Mouse (Mus musculus): ENCODE measurements at regions not wholly inside any gene's neighbourhood (a gene's known extent, or its start where the extent isn't known, plus 50 kb on each side); places are given as distances from the start of the nearest gene placed in this dataset.
"Not testable (repeated sequence)": the region's sequence is repeated elsewhere in the genome, so short reads cannot be mapped to it uniquely, and the experiment has no call there.

GRCm38 (mm10) chr3:31603237-31603636 lies 293.1 kb upstream of the Slc7a14 start:
- DNase-seq (peak; percentile 91), ATAC-seq (peak; percentile 68)
- peak; percentile 94 for TF ChIP-seq CTCF (IDR thresholded peaks at IDR 0.05; ENCODE audit: low read depth)
- Histone ChIP-seq H3K9ac (no peak overlapping the region), H3K4me1 (ENCODE audit: insufficient read depth) (no peaks in the 10 kb centered on the region), H3K27me3 (ENCODE audit: insufficient read depth, low read length) (no peaks in the 10 kb centered on the region), H3K4me3 (ENCODE audit: low read depth, low read length) (no peak overlapping the region), H3K27ac (ENCODE audit: low read depth, low read length) (no peak overlapping the region), H3K4me2 (ENCODE audit: low read depth) (no peak overlapping the region), H3K9me3 (ENCODE audit: low read length) (no peaks in the 10 kb centered on the region), H3K36me3 (ENCODE audit: insufficient read depth) (no peaks in the 10 kb centered on the region)
- WGBS = 24% methylated on average over 7 of the region's 7 CpGs

GRCm38 (mm10) chr3:31596581-31596980 lies 286.4 kb upstream of the Slc7a14 start:
- H3K4me1 ChIP-seq (ENCODE audit: insufficient read depth); H3K27me3 ChIP-seq (ENCODE audit: insufficient read depth, low read length); H3K4me2 ChIP-seq (ENCODE audit: low read depth); H3K9me3 ChIP-seq (ENCODE audit: low read length); ATAC-seq; H3K27ac ChIP-seq (ENCODE audit: low read depth, low read length); H3K9ac ChIP-seq; H3K4me3 ChIP-seq (ENCODE audit: low read depth, low read length); DNase-seq; H3K36me3 ChIP-seq (ENCODE audit: insufficient read depth): not testable (repeated sequence)
- 64% methylated on average over 4 of the region's 4 CpGs for WGBS

DNA sequence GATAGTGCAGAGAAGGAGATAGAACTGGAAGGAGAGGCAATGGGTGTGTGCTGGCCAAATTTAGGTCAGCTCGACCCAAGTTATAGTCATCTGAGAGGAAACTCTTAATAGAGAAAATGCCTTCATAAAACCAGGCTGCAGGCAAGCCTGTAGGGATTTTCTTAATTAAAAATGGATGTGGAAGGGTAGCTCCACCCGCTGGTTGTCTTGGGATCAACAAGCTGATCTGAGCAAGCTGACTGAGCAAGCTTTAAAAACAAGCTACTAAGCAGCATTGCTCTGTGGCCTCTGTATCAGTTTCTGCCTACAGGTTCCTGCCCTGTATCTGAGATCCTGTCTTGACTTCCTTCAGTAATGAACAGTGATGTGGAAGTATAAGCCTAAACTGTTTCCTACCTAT lies 275.8 kb upstream of the Slc7a14 start:
- Histone ChIP-seq H3K9ac (no peak overlapping the region), H3K9me3 (ENCODE audit: low read length) (no peaks in the 10 kb centered on the region), H3K27me3 (ENCODE audit: insufficient read depth, low read length) (no peaks in the 10 kb centered on the region), H3K36me3 (ENCODE audit: insufficient read depth) (no peaks in the 10 kb centered on the region), H3K4me3 (ENCODE audit: low read depth, low read length) (no peak overlapping the region), H3K4me1 (ENCODE audit: insufficient read depth) (no peaks in the 10 kb centered on the region), H3K27ac (ENCODE audit: low read depth, low read length) (no peak overlapping the region), H3K4me2 (ENCODE audit: low read depth) (no peak overlapping the region)
- ATAC-seq (no peak), DNase-seq (peak; percentile 36)
- peak; percentile 55 for TF ChIP-seq CTCF (IDR thresholded peaks at IDR 0.05; ENCODE audit: low read depth)
- WGBS = 62% methylated on average over 2 of the region's 2 CpGs

DNA sequence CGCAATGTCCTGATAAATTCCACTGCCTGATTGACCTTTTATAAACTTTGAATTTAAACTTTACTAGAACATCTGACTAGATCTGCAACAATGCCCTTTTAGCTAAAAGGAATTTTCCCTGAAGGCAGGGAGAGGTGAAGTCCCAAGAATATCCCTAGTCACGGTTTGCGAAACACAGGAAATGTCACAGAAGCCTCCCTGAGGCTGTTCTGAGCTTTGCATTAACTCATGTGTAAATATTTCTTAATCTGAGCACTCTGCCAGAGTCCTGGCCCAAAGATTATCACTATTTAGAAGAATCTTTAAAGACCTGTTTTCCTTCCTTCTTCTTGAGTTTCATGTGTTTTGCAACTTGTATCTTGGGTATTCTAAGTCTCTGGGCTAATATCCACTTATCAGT lies 263.7 kb upstream of the Slc7a14 start:
- Histone ChIP-seq H3K4me2 (ENCODE audit: low read depth) (no peak overlapping the region), H3K4me3 (ENCODE audit: low read depth, low read length) (no peak overlapping the region), H3K9ac (no peak overlapping the region), H3K27me3 (ENCODE audit: insufficient read depth, low read length) (no peaks in the 10 kb centered on the region), H3K9me3 (ENCODE audit: low read length) (no peaks in the 10 kb centered on the region; the same call in 1 of the 2 replicates), H3K4me1 (ENCODE audit: insufficient read depth) (no peaks in the 10 kb centered on the region), H3K27ac (ENCODE audit: low read depth, low read length) (no peak overlapping the region), H3K36me3 (ENCODE audit: insufficient read depth) (no peaks in the 10 kb centered on the region)
- 97% methylated on average over 3 of the region's 3 CpGs for WGBS
- TF ChIP-seq CTCF (IDR thresholded peaks at IDR 0.05; ENCODE audit: low read depth) = no peak
- no peak for DNase-seq
- no peak for ATAC-seq
